Mouse (Mus musculus): Measurements from ENCODE around the gene Magea8.
"Not testable (repeated sequence)": the region's sequence is repeated elsewhere in the genome, so short reads cannot be mapped to it uniquely, and the experiment has no call there.

The Magea8 gene

DNA sequence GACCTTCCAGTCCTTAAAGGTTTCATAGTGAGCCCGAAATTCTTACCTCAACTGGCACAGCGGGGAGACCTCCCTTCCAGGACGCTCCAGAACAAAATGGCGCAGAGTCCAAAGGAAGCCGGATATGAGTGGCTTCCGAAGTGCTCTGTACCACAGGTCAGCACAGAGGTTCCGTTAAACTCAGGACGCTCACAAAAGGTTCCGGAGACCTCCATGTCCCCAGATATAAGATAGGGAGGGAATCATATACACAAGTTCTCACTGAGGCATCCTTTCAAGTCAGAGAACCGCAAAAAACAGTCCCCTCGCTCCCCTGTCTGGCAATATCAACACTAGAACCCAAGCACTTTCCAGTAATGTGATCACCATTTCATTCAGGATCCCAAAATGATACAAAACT lies at the start of gene Magea8:
TSS of gene Magea8 (minus strand) at position 101 of the 400 bp plus-strand sequence.
- not testable (repeated sequence) for DNase-seq

DNA sequence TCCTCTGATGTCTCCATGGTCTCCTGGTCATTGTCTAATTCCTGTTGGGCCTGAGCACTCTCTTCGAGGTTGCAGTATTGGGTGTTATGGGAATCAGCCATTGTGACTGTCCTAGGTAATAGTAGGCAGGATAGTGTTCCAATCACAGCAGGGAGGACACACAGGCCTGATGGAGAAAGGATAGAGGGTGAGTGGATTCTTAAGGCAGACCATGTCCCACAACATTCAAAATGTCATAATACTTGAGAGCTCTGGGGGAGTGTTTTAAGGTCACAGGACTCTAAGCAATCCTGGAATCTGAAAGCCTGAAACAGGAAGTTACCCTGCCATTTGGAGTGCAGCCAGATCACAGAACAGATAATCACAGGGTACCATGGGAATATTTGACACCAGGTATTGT lies 46.2 kb downstream of the Magea8 start, which contains the start of gene Magea3:
TSS of gene Magea3 (minus strand) at position 101 of the 400 bp plus-strand sequence.
- not testable (repeated sequence) for DNase-seq

DNA sequence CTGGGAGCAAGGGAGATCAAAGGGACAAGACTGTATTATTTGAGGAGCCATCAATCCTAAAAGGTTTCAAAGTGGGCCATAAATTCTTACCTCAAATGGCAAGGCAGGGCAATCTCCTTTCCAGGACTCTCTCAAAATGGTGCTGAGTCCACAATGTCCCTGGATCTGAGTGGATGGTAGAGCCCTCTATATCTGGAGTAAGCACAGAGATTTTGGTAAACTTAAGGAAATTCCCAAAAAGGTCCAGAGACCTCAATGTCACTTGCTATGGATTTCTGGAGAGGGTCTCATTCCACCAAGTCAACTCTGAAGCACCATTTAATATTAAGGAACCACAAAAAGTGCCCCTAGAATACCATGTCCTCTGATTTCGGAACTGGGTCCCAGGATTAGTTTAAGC lies 59.8 kb downstream of the Magea8 start, which contains the start of gene Magea6:
TSS of gene Magea6 (minus strand) at position 101 of the 400 bp plus-strand sequence.
- not testable (repeated sequence) for DNase-seq

Data from kidney, postnatal 10 days (tissue).